Mouse (Mus musculus) neural tube, embryonic 11.5 days (tissue): ENCODE results near the gene Slc5a3. TPM values are rescaled to one million over a fixed set of nuclear protein-coding genes. Genes with fewer than 3 reads are reported as not detected.

Experiments
- ATAC-seq: fragments of 200-750 bp; cut with Nextera tagmentation; 2 replicates; pipeline ENCODE4 v1.8.0; 2017; ENCODE audit warnings: moderate number of reproducible peaks, mild to moderate bottlenecking, moderate TSS enrichment, moderate library complexity; ENCODE audit not compliant: insufficient read depth, low FRiP score, low TSS enrichment
- DNase-seq: peaks from one replicate; pipeline ENCODE4 v3.0.0-alpha.2; 2015; ENCODE audit warnings: low spot score
- H3K27ac ChIP-seq: fragments of 300-500 bp; sonication (generic); 2 replicates; pipeline ENCODE4 v1.5.1; 2014; ENCODE audit warnings: low read depth, mild to moderate bottlenecking, low read length
- H3K27me3 ChIP-seq: fragments of 300-500 bp; sonication (generic); 2 replicates; pipeline ENCODE4 v1.6.1; 2014; ENCODE audit warnings: mild to moderate bottlenecking, low read length, mixed read lengths; ENCODE audit not compliant: control insufficient read depth, insufficient read depth
- H3K36me3 ChIP-seq: fragments of 300-500 bp; sonication (generic); 2 replicates; pipeline ENCODE4 v1.6.1; 2014; ENCODE audit warnings: mild to moderate bottlenecking, low read length, moderate library complexity, mixed read lengths; ENCODE audit not compliant: control insufficient read depth, insufficient read depth
- H3K4me1 ChIP-seq: fragments of 300-500 bp; sonication (generic); 2 replicates; pipeline ENCODE4 v1.6.1; 2014; ENCODE audit warnings: low read length, mixed read lengths; ENCODE audit not compliant: control insufficient read depth, insufficient read depth
- H3K4me2 ChIP-seq: fragments of 300-500 bp; sonication (generic); 2 replicates; pipeline ENCODE4 v1.6.1; 2014; ENCODE audit warnings: low read depth, mild to moderate bottlenecking, moderate library complexity
- H3K4me3 ChIP-seq: fragments of 300-500 bp; sonication (generic); 2 replicates; pipeline ENCODE4 v1.5.1; 2014; ENCODE audit warnings: low read depth, low read length
- H3K9ac ChIP-seq: fragments of 300-500 bp; sonication (generic); 2 replicates; pipeline ENCODE4 v1.6.1; 2014; ENCODE audit warnings: mild to moderate bottlenecking, low read length
- H3K9me3 ChIP-seq: fragments of 300-500 bp; sonication (generic); 2 replicates; pipeline ENCODE4 v1.6.1; 2016; ENCODE audit warnings: low read length; ENCODE audit not compliant: control insufficient read depth
- WGBS: fragments of 180-500 bp; shearing (Covaris S2); extraction: QIAGEN DNeasy Blood & Tissue Kit; methylation state at CpG from one replicate; pipeline ENCODE4 v1.1.7; 2014; 5-methylcytosine and 5-hydroxymethylcytosine counted together
- polyA plus RNA-seq: library from polyadenylated mRNA; unstranded; fragments of >200 nt; fragmentation: Nextera tagmentation; extraction: Ambion mirVana; gene quantifications from 2 replicates; pipeline ENCODE4 v1.2.1, GENCODE M21; 2014

Gene Slc5a3
- polyA plus RNA-seq, 1 experiment from 2014 or later, result 15.9 TPM

- Histone ChIP-seq H3K4me3 (no peak overlapping the region), H3K4me1 (no peaks in the 10 kb centered on the region), H3K4me2 (no peak overlapping the region), H3K9ac (no peak overlapping the region), H3K9me3 (no peaks in the 10 kb centered on the region), H3K27ac (no peak overlapping the region), H3K27me3 (no peaks in the 10 kb centered on the region), H3K36me3 (no peaks in the 10 kb centered on the region)
- WGBS, result 80% methylated on average over 5 of the region's 5 CpGs
- ATAC-seq (no peak), DNase-seq (no peak)
Measured at GRCm38 (mm10) chr16:92034676-92035075, 23.4 kb upstream of the Slc5a3 start.

DNA sequence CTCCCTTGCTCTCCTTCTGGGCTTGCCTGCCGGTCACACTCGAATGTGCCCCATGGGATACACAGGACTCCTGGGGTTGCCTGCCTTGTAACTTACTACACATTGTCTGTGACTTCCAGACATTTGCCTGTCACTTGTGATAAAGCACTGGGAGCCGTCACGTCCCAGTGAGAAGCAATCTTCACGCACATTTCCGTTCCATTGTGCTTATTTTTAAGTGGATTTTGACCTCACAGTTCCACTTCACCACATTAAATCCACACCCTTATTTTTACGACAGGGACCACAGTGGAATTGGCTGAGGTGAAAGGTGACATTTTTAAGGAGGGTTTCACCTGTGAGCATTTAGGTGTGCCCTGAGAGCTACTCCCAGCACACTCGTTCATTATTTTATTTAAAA lies 21.4 kb upstream of the Slc5a3 start:
- H3K36me3 ChIP-seq, result no peaks in the 10 kb centered on the region
- no peaks in the 10 kb centered on the region for H3K9me3 ChIP-seq
- H3K27me3 ChIP-seq, result no peaks in the 10 kb centered on the region
- H3K27ac ChIP-seq, result no peak overlapping the region
- DNase-seq, result no peak
- H3K9ac ChIP-seq, result no peak overlapping the region
- ATAC-seq, result no peak
- no peak overlapping the region for H3K4me2 ChIP-seq
- no peak overlapping the region for H3K4me3 ChIP-seq
- H3K4me1 ChIP-seq, result no peaks in the 10 kb centered on the region
- 48% methylated on average over 8 of the region's 8 CpGs for WGBS

GRCm38 (mm10) chr16:92037891-92038607 lies 20.1 kb upstream of the Slc5a3 start:
- no peaks in the 10 kb centered on the region for H3K4me1 ChIP-seq
- ATAC-seq (no peak), DNase-seq (no peak)
- H3K9ac ChIP-seq, result no peak overlapping the region
- H3K4me3 ChIP-seq, result no peak overlapping the region
- no peak overlapping the region for H3K4me2 ChIP-seq
- H3K9me3 ChIP-seq, result no peaks in the 10 kb centered on the region
- no peak overlapping the region for H3K27ac ChIP-seq
- H3K36me3 ChIP-seq, result no peaks in the 10 kb centered on the region
- WGBS, result 76% methylated on average over 21 of the region's 21 CpGs
- no peaks in the 10 kb centered on the region for H3K27me3 ChIP-seq

GRCm38 (mm10) chr16:92039421-92039820 lies 18.7 kb upstream of the Slc5a3 start:
- 91% methylated on average over 7 of the region's 7 CpGs for WGBS
- DNase-seq, result no peak

GRCm38 (mm10) chr16:92039966-92040365 lies 18.2 kb upstream of the Slc5a3 start:
- Histone ChIP-seq H3K4me2 (no peak overlapping the region), H3K9ac (no peak overlapping the region), H3K27ac (no peak overlapping the region), H3K4me3 (no peak overlapping the region), H3K4me1 (no peaks in the 10 kb centered on the region), H3K9me3 (no peaks in the 10 kb centered on the region), H3K36me3 (no peaks in the 10 kb centered on the region), H3K27me3 (no peaks in the 10 kb centered on the region)
- ATAC-seq (no peak), DNase-seq (no peak)
- WGBS, result 95% methylated on average over 11 of the region's 11 CpGs

More at GRCm38 (mm10) chr16:92039421-92039820, 18.7 kb upstream of the Slc5a3 start:
- Histone ChIP-seq H3K9ac (no peak overlapping the region), H3K4me3 (no peak overlapping the region), H3K27me3 (no peaks in the 10 kb centered on the region), H3K4me2 (no peak overlapping the region), H3K36me3 (no peaks in the 10 kb centered on the region), H3K4me1 (no peaks in the 10 kb centered on the region), H3K27ac (no peak overlapping the region), H3K9me3 (no peaks in the 10 kb centered on the region)
- ATAC-seq, result no peak

- no peaks in the 10 kb centered on the region for H3K4me1 ChIP-seq
- H3K27me3 ChIP-seq, result no peaks in the 10 kb centered on the region
- no peak overlapping the region for H3K27ac ChIP-seq
- no peak overlapping the region for H3K4me3 ChIP-seq
- no peak for DNase-seq
- peaks cover 4% of the 10 kb centered on the region; the same call in 1 of the 2 replicates for H3K9me3 ChIP-seq
- no peak for ATAC-seq
- no peak overlapping the region for H3K4me2 ChIP-seq
- WGBS, result 80% methylated on average over 7 of the region's 7 CpGs
- H3K36me3 ChIP-seq, result no peaks in the 10 kb centered on the region
- no peak overlapping the region for H3K9ac ChIP-seq
Measured at GRCm38 (mm10) chr16:92051777-92052310, 6.3 kb upstream of the Slc5a3 start.

- no peak for ATAC-seq
Measured at GRCm38 (mm10) chr16:92052569-92052968, 5.6 kb upstream of the Slc5a3 start.

GRCm38 (mm10) chr16:92056711-92057110 lies 1.4 kb upstream of the Slc5a3 start:
- Histone ChIP-seq H3K27me3 (no peaks in the 10 kb centered on the region), H3K4me2 (no peak overlapping the region), H3K9me3 (peaks cover 4% of the 10 kb centered on the region; the same call in 1 of the 2 replicates), H3K27ac (no peak overlapping the region), H3K9ac (no peak overlapping the region), H3K36me3 (no peaks in the 10 kb centered on the region), H3K4me3 (no peak overlapping the region), H3K4me1 (peaks cover 8% of the 10 kb centered on the region)
- no peak for DNase-seq
- ATAC-seq, result no peak
- WGBS, result 59% methylated on average over 2 of the region's 2 CpGs

More at GRCm38 (mm10) chr16:92052569-92052968, 5.6 kb upstream of the Slc5a3 start:
- H3K4me2 ChIP-seq, result no peak overlapping the region
- no peak overlapping the region for H3K9ac ChIP-seq
- H3K4me3 ChIP-seq, result no peak overlapping the region
- 80% methylated on average over 10 of the region's 10 CpGs for WGBS
- H3K9me3 ChIP-seq, result peaks cover 4% of the 10 kb centered on the region; the same call in 1 of the 2 replicates
- no peaks in the 10 kb centered on the region for H3K36me3 ChIP-seq
- H3K27me3 ChIP-seq, result no peaks in the 10 kb centered on the region
- no peak overlapping the region for H3K27ac ChIP-seq
- 0 out of 2 replicates have a peak, but pooled peaks cover 2% of the 10 kb centered on the region for H3K4me1 ChIP-seq
- no peak for DNase-seq

- peaks cover 5% of the 10 kb centered on the region; the same call in 1 of the 2 replicates for H3K36me3 ChIP-seq
- 4% methylated on average over 11 of the region's 11 CpGs for WGBS
- no peak for DNase-seq
- no peaks in the 10 kb centered on the region for H3K27me3 ChIP-seq
- peaks cover 8% of the 10 kb centered on the region for H3K4me1 ChIP-seq
- peak overlapping the region; percentile 86 for H3K4me2 ChIP-seq
- peak overlapping the region; percentile 93 for H3K4me3 ChIP-seq
- H3K27ac ChIP-seq, result peak overlapping the region; percentile 64; the same call in 1 of the 2 replicates
- peak; percentile 48; the same call in 1 of the 2 replicates for ATAC-seq
- peak overlapping the region; percentile 83 for H3K9ac ChIP-seq
- peaks cover 4% of the 10 kb centered on the region; the same call in 1 of the 2 replicates for H3K9me3 ChIP-seq
Measured at GRCm38 (mm10) chr16:92057456-92057851, 668 bp upstream of the Slc5a3 start.
